Comparison of ENCODE assay signal across 16 mouse cellular contexts in genomic region chr15:81776631-81777422, GRCm38 (mm10). TPM values are rescaled to one million over a fixed set of nuclear protein-coding genes. Genes with fewer than 3 reads are reported as not detected.
DNase-seq lines count a peak whose midpoint lies in the region; ATAC-seq and TF ChIP-seq lines count a peak whose summit lies in the region.
"Had no signal": no experiment of that assay in that cellular context is flagged by ENCODE, and none has a peak within 500 bp of the region (broad histone marks: within the 10 kb centered on the region; RNA-seq: fewer than 3 reads in every experiment).

No protein-coding gene starts in this region.

- no peak overlapping the region for H3K9ac ChIP-seq in liver, embryonic 14.5 days (replicated peaks)
- H3K9ac ChIP-seq: embryonic facial prominence, embryonic 12.5 days; heart, embryonic 13.5 days; hindbrain, embryonic 15.5 days had no signal

- no peak overlapping the region for H3K27ac ChIP-seq in liver, embryonic 14.5 days
- H3K27ac ChIP-seq: embryonic facial prominence, embryonic 12.5 days; heart, embryonic 13.5 days; hindbrain, embryonic 15.5 days had no signal

- H3K27me3 ChIP-seq in megakaryocyte, embryonic 14.5 days (replicated peaks), result no peaks in the 10 kb centered on the region
- no peaks in the 10 kb centered on the region for H3K27me3 ChIP-seq in liver, embryonic 14.5 days (ENCODE audit: control insufficient read depth, insufficient read depth, low read length)
- H3K27me3 ChIP-seq: embryonic facial prominence, embryonic 12.5 days; heart, embryonic 13.5 days; hindbrain, embryonic 15.5 days had no signal

- DNase-seq in liver, embryonic 14.5 days (ENCODE audit: low read depth in 3 of 3, low spot score in 3 of 3), result no peak
- DNase-seq in adrenal gland, postnatal 36 days, result no peak
- no peak for DNase-seq in retina, postnatal 1 day
- DNase-seq: adrenal gland, postnatal 10 days; cerebellum, adult 11-12 months; cerebellum, adult 9-10 months; cerebellum, postnatal 25 days; gastrocnemius, postnatal 10 days; heart, postnatal 36 days had no signal

- peaks cover 100% of the 10 kb centered on the region for H3K36me3 ChIP-seq in megakaryocyte, embryonic 14.5 days (replicated peaks; ENCODE audit: low read length)
- no peaks in the 10 kb centered on the region; the same call in 1 of the 2 replicates for H3K36me3 ChIP-seq in liver, embryonic 14.5 days (replicated peaks; ENCODE audit: control insufficient read depth, insufficient read depth, low read depth)

- no peaks in the 10 kb centered on the region for H3K9me3 ChIP-seq in megakaryocyte, embryonic 14.5 days
- H3K9me3 ChIP-seq in liver, embryonic 14.5 days (ENCODE audit: control insufficient read depth, low read length), result no peaks in the 10 kb centered on the region
- H3K9me3 ChIP-seq: embryonic facial prominence, embryonic 12.5 days; heart, embryonic 13.5 days; hindbrain, embryonic 15.5 days had no signal

- no peak for ATAC-seq in megakaryocyte, adult 5-6 weeks (ENCODE audit: poor library complexity, severe bottlenecking)
- ATAC-seq in liver, embryonic 14.5 days (ENCODE audit: insufficient read depth), result peak; percentile 55; the same call in 1 of the 2 replicates
- ATAC-seq in megakaryocyte-erythroid progenitor cell, adult 5-6 weeks (replicated peaks; ENCODE audit: low FRiP score, low TSS enrichment, poor library complexity, severe bottlenecking), result peak; percentile 27; the same call in 1 of the 2 replicates
- ATAC-seq: forebrain, embryonic 16.5 days had no signal

- 31% methylated on average over 11 of the region's 11 CpGs for WGBS in liver, embryonic 14.5 days (ENCODE audit: insufficient replicate concordance)

- H3K4me1 ChIP-seq in megakaryocyte, embryonic 14.5 days, result peaks cover 60% of the 10 kb centered on the region
- H3K4me1 ChIP-seq in liver, embryonic 14.5 days (replicated peaks; ENCODE audit: control insufficient read depth in 2 of 2, insufficient read depth in 2 of 2, low read length in 1 of 2), result peaks cover 0 to 4% of the 10 kb centered on the region in 2 experiments; a peak in 1 of 4 replicates
- H3K4me1 ChIP-seq: heart, embryonic 13.5 days; hindbrain, embryonic 15.5 days had no signal

- H3K4me2 ChIP-seq in liver, embryonic 14.5 days (ENCODE audit: low read depth), result no peak overlapping the region
- H3K4me2 ChIP-seq: embryonic facial prominence, embryonic 12.5 days; heart, embryonic 13.5 days; hindbrain, embryonic 15.5 days had no signal

- no peak for TF ChIP-seq CTCF in liver, embryonic 14.5 days (IDR thresholded peaks at IDR 0.05; ENCODE audit: low read depth)

- H3K4me3 ChIP-seq in megakaryocyte, embryonic 14.5 days (replicated peaks), result peak overlapping the region; percentile 64
- H3K4me3 ChIP-seq in liver, embryonic 14.5 days (ENCODE audit: insufficient read depth in 1 of 2, low read depth in 2 of 2, low read length in 2 of 2), result no peak overlapping the region
- H3K4me3 ChIP-seq: embryonic facial prominence, embryonic 12.5 days; heart, embryonic 13.5 days; hindbrain, embryonic 15.5 days had no signal

- TF ChIP-seq EP300 in liver, embryonic 14.5 days (IDR thresholded peaks at IDR 0.05; ENCODE audit: low read depth), result no peak

RNA-seq across cellular contexts. Expression of gene Tef, which starts 25.4 kb away (rescaled TPM):
- polyA plus RNA-seq in megakaryocyte, embryonic 14.5 days (2012; ENCODE audit: insufficient read depth, low replicate concordance), result 6.1 and 10.8 TPM in 2 replicates
- total RNA-seq in megakaryocyte, adult 5-6 weeks (2015), result 3.1 and 3.3 TPM in 2 replicates
- total RNA-seq in megakaryocyte, adult 5-6 weeks (2017), result 6.5 and 8.6 TPM in 2 replicates
- 4.4 and 5.1 TPM in 2 replicates for polyA plus RNA-seq in liver, embryonic 14.5 days (2012; rRNA removed)
- polyA plus RNA-seq in liver, embryonic 14.5 days (2014; fragmentation: Nextera tagmentation; extraction: Ambion mirVana), result 2.7 and 5.0 TPM in 2 replicates
- total RNA-seq in megakaryocyte-erythroid progenitor cell, adult 5-6 weeks (2014; fragmentation: Nextera tagmentation), result 10.9 and 13.2 TPM in 2 replicates
- 12.7 and 14.4 TPM in 2 replicates for total RNA-seq in megakaryocyte-erythroid progenitor cell, adult 5-6 weeks (2017)
- 100 to 1,000 TPM in 1 of 2 experiments, 10 to 100 TPM in 1; 61.4 to 101 TPM for total RNA-seq in adrenal gland, postnatal 36 days (2021)

RNA-seq across cellular contexts. Expression of gene Rangap1, which starts 31.5 kb away (rescaled TPM):
- polyA plus RNA-seq in megakaryocyte, embryonic 14.5 days (2012; ENCODE audit: insufficient read depth, low replicate concordance), result 150 and 284 TPM in 2 replicates
- 29.8 and 32.0 TPM in 2 replicates for total RNA-seq in megakaryocyte, adult 5-6 weeks (2015)
- 76.5 and 79.1 TPM in 2 replicates for total RNA-seq in megakaryocyte, adult 5-6 weeks (2017)
- 41.5 and 50.6 TPM in 2 replicates for polyA plus RNA-seq in liver, embryonic 14.5 days (2012; rRNA removed)
- polyA plus RNA-seq in liver, embryonic 14.5 days (2014; fragmentation: Nextera tagmentation; extraction: Ambion mirVana), result 57.1 and 61.0 TPM in 2 replicates
- total RNA-seq in megakaryocyte-erythroid progenitor cell, adult 5-6 weeks (2014; fragmentation: Nextera tagmentation), result 84.8 and 93.4 TPM in 2 replicates
- total RNA-seq in megakaryocyte-erythroid progenitor cell, adult 5-6 weeks (2017), result 111 and 144 TPM in 2 replicates
- 10 to 100 TPM; 54.2 to 78.8 TPM for total RNA-seq in adrenal gland, postnatal 36 days (2021)

RNA-seq across cellular contexts. Expression of gene Zc3h7b, which starts 32.0 kb away (rescaled TPM):
- 15.0 and 23.1 TPM in 2 replicates for polyA plus RNA-seq in megakaryocyte, embryonic 14.5 days (2012; ENCODE audit: insufficient read depth, low replicate concordance)
- 5.8 and 6.2 TPM in 2 replicates for total RNA-seq in megakaryocyte, adult 5-6 weeks (2015)
- total RNA-seq in megakaryocyte, adult 5-6 weeks (2017), result 5.5 and 7.0 TPM in 2 replicates
- polyA plus RNA-seq in liver, embryonic 14.5 days (2012; rRNA removed), result 5.2 and 5.7 TPM in 2 replicates
- polyA plus RNA-seq in liver, embryonic 14.5 days (2014; fragmentation: Nextera tagmentation; extraction: Ambion mirVana), result 4.0 and 5.3 TPM in 2 replicates
- 34.9 and 35.7 TPM in 2 replicates for total RNA-seq in megakaryocyte-erythroid progenitor cell, adult 5-6 weeks (2014; fragmentation: Nextera tagmentation)
- 19.2 and 22.4 TPM in 2 replicates for total RNA-seq in megakaryocyte-erythroid progenitor cell, adult 5-6 weeks (2017)
- total RNA-seq in adrenal gland, postnatal 36 days (2021), result 10 to 100 TPM; 75.1 to 77.3 TPM

Comparison
In these comparisons a context has a peak if more than half of its experiments do, and no peak if none do; other contexts are left out.
1. RNA of gene Tef, which starts 25.4 kb away (total RNA-seq): 61.4 to 101 TPM in adrenal gland, postnatal 36 days; 10.9 to 14.4 TPM in megakaryocyte-erythroid progenitor cell, adult 5-6 weeks and 3.1 to 8.6 TPM in megakaryocyte, adult 5-6 weeks; every median in the first group is over 4 times any median in the second.